Mouse (Mus musculus) testis, adult 2 months (tissue): Measurements from ENCODE around the gene Abcc10. TPM values are rescaled to one million over a fixed set of nuclear protein-coding genes. Genes with fewer than 3 reads are reported as not detected.

Experiments
- H3K27ac ChIP-seq: fragments of 200-500 bp; 2 replicates; pipeline ENCODE4 v1.5.1; 2012; ENCODE audit warnings: low read depth, low read length; ENCODE audit not compliant: control insufficient read depth, insufficient read depth
- H3K27me3 ChIP-seq: fragments of 200-500 bp; 2 replicates; pipeline ENCODE4 v1.6.1; 2012; ENCODE audit warnings: mild to moderate bottlenecking, low read length, moderate library complexity; ENCODE audit not compliant: control insufficient read depth, insufficient read depth
- H3K36me3 ChIP-seq: fragments of 200-500 bp; 2 replicates; pipeline ENCODE4 v1.6.1; 2012; ENCODE audit warnings: mild to moderate bottlenecking, low read length; ENCODE audit not compliant: control insufficient read depth, insufficient read depth
- H3K4me1 ChIP-seq: fragments of 200-500 bp; 2 replicates; pipeline ENCODE4 v1.6.1; 2012; ENCODE audit warnings: low read length; ENCODE audit not compliant: control insufficient read depth, insufficient read depth
- H3K4me3 ChIP-seq: fragments of 200-500 bp; 2 replicates; pipeline ENCODE4 v1.5.1; 2012; ENCODE audit warnings: low read depth, mild to moderate bottlenecking, low read length, moderate library complexity, mixed read lengths; ENCODE audit not compliant: control insufficient read depth
- CTCF ChIP-seq: fragments of 200-500 bp; IDR thresholded peaks from 2 replicates; pipeline ENCODE4 v1.5.1; 2012; ENCODE audit warnings: low read depth, mild to moderate bottlenecking, inconsistent platforms, low read length, moderate library complexity; ENCODE audit not compliant: control insufficient read depth, insufficient read depth, insufficient replicate concordance
- POLR2A ChIP-seq: fragments of 200-500 bp; IDR thresholded peaks from 2 replicates; pipeline ENCODE4 v1.6.1; 2012; ENCODE audit warnings: low read depth, mild to moderate bottlenecking, inconsistent platforms, low read length, moderate library complexity; ENCODE audit not compliant: control insufficient read depth
- polyA plus RNA-seq: library from polyadenylated mRNA; depleted of rRNA; stranded (reverse); fragments of >200 nt; gene quantifications from 2 replicates; pipeline ENCODE4 v1.2.3, GENCODE M21; 2012; rRNA removed

The Abcc10 gene
- polyA plus RNA-seq, 1 experiment: 8.9 TPM

DNA sequence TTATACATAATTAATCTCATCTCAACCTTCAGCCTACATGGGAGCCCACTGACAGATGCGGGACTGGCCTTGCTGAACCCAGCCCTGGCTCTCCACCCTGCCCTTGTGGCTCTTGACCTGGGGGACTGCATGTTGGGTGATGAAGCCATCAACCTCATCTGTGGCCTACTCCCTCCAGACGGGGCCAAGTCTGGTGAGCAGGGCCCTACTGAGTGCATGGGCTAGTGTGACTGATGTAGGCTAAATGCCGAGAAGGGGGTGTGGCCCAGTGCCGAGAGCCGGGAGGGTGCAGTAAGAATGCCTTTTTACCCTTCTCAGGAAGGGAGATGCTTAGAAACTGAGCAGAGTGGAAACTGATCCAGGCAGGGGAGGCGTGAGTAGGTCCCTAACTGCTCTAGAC lies 73.0 kb downstream of the Abcc10 start:
- H3K4me1 ChIP-seq: no peaks in the 10 kb centered on the region; the same call in none of the 2 replicates
- no peaks in the 10 kb centered on the region; the same call in none of the 2 replicates for H3K36me3 ChIP-seq
- no peaks in the 10 kb centered on the region for H3K27me3 ChIP-seq
- H3K4me3 ChIP-seq: peak overlapping the region; percentile 85
- TF ChIP-seq POLR2A (no peak), CTCF (no peak)
- H3K27ac ChIP-seq: no peak overlapping the region

DNA sequence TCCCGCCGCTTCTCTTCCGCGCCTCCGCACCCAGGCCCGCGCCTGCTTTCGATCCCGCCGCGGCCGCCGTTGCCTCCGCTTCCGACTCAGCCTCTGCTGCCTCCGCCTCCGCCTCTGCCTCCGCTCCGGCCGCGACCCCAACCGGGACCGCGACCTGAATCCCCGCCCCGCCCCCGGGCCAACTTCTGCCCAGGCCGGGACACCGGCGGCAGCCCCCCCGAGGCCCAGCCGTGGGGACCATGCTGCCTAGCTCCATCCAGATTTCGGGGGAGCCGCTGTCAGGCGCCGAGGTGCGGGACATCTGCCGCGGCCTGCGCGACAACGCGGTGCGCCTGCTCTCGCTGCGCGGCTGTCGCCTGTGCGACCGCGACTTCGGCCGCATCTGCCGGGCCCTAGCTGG lies 74.0 kb downstream of the Abcc10 start:
- no peak overlapping the region; the same call in 1 of the 2 replicates for H3K27ac ChIP-seq
- TF ChIP-seq POLR2A (no peak), CTCF (no peak)
- no peaks in the 10 kb centered on the region; the same call in none of the 2 replicates for H3K36me3 ChIP-seq

GRCm38 (mm10) chr17:46253452-46254084 lies 74.6 kb downstream of the Abcc10 start, which contains the start of gene Lrrc73:
Gene Lrrc73, plus strand, starts transcription at chr17:46253531.
- peak within 1 kb of the TSS; percentile 67 for H3K27ac ChIP-seq

More for the DNA sequence above, 74.0 kb downstream of the Abcc10 start:
- peak overlapping the region; percentile 85 for H3K4me3 ChIP-seq
- no peaks in the 10 kb centered on the region for H3K27me3 ChIP-seq
- no peaks in the 10 kb centered on the region; the same call in none of the 2 replicates for H3K4me1 ChIP-seq

More at GRCm38 (mm10) chr17:46253452-46254084, 74.6 kb downstream of the Abcc10 start, which contains the start of gene Lrrc73:
- H3K4me1 ChIP-seq: peaks cover 3% of the 10 kb centered on the region
- H3K36me3 ChIP-seq: no peaks in the 10 kb centered on the region; the same call in none of the 2 replicates
- peak within 1 kb of the TSS; percentile 85 for H3K4me3 ChIP-seq
- peak; percentile 58; the same call in 1 of the 2 replicates for TF ChIP-seq POLR2A
- no peak; the same call in 1 of the 2 replicates for TF ChIP-seq CTCF
- H3K27me3 ChIP-seq: no peaks in the 10 kb centered on the region

Other genes starting within 250 kb of the Abcc10 start
- 74.0 and 89.6 TPM in 2 replicates for gene Mrps18a, start 217.4 kb downstream of the Abcc10 start, polyA plus RNA-seq
- 240 and 252 TPM in 2 replicates for gene Rsph9, start 184.1 kb downstream of the Abcc10 start, polyA plus RNA-seq
- gene Mad2l1bp, start 174.8 kb downstream of the Abcc10 start, polyA plus RNA-seq: 23.7 and 24.5 TPM in 2 replicates
- gene Gtpbp2, start 167.3 kb downstream of the Abcc10 start, polyA plus RNA-seq: 149 and 155 TPM in 2 replicates
- gene Polh, start 125.7 kb downstream of the Abcc10 start, polyA plus RNA-seq: 8.1 and 8.7 TPM in 2 replicates
- 25.1 and 26.4 TPM in 2 replicates for gene Xpo5, start 125.6 kb downstream of the Abcc10 start, polyA plus RNA-seq
- gene Polr1c, start 80.3 kb downstream of the Abcc10 start, polyA plus RNA-seq: 57.5 and 68.8 TPM in 2 replicates
- gene Yipf3, start 80.3 kb downstream of the Abcc10 start, polyA plus RNA-seq: 67.9 and 75.4 TPM in 2 replicates
- 106 and 120 TPM in 2 replicates for gene Lrrc73, start 74.8 kb downstream of the Abcc10 start, polyA plus RNA-seq
- 33.1 and 39.0 TPM in 2 replicates for gene Tjap1, start 45.3 kb downstream of the Abcc10 start, polyA plus RNA-seq
- gene Dlk2, start 30.9 kb downstream of the Abcc10 start, polyA plus RNA-seq: 0.38 and 0.97 TPM in 2 replicates
- gene Zfp318, start 55.4 kb upstream of the Abcc10 start, polyA plus RNA-seq: 71.7 and 73.7 TPM in 2 replicates
- 7.4 and 8.5 TPM in 2 replicates for gene Crip3, start 100.6 kb upstream of the Abcc10 start, polyA plus RNA-seq
- gene Slc22a7, start 110.1 kb upstream of the Abcc10 start, polyA plus RNA-seq: 1.3 and 1.5 TPM in 2 replicates
- 80.7 and 92.4 TPM in 2 replicates for gene Ttbk1, start 159.3 kb upstream of the Abcc10 start, polyA plus RNA-seq
- gene Dnph1, start 168.4 kb upstream of the Abcc10 start, polyA plus RNA-seq: 8.7 and 9.4 TPM in 2 replicates
- 20.5 and 22.4 TPM in 2 replicates for gene Cul9, start 218.0 kb upstream of the Abcc10 start, polyA plus RNA-seq
- 96.2 and 106 TPM in 2 replicates for gene Srf, start 227.8 kb upstream of the Abcc10 start, polyA plus RNA-seq